Mouse (Mus musculus): ENCODE results near the gene Pde6h.
A peak's percentile ranks its signal among the peaks of the same experiment; 100 is the strongest.
"Not testable (repeated sequence)": the region's sequence is repeated elsewhere in the genome, so short reads cannot be mapped to it uniquely, and the experiment has no call there.

GRCm38 (mm10) chr6:136968877-136969276 lies 45.2 kb downstream of the Pde6h start:
- TF ChIP-seq MAX (IDR thresholded peaks at IDR 0.05; ENCODE audit: low read length); ZNF384 (IDR thresholded peaks at IDR 0.05; ENCODE audit: low read depth, low read length): not testable (repeated sequence)
- peak; percentile 97 for TF ChIP-seq ZC3H11A (IDR thresholded peaks at IDR 0.05; ENCODE audit: low read depth, low read length)

Data from MEL (cell line).